Mouse (Mus musculus) heart, embryonic 15.5 days (tissue): ENCODE measurements around the gene Triml1. TPM values are rescaled to one million over a fixed set of nuclear protein-coding genes. Genes with fewer than 3 reads are reported as not detected.
A peak's percentile ranks its signal among the peaks of the same experiment; 100 is the strongest.

Experiments
- ATAC-seq: fragments of 200-750 bp; cut with Nextera tagmentation; replicated peaks from 2 replicates; pipeline ENCODE4 v1.8.0; 2017; ENCODE audit warnings: low read depth, moderate TSS enrichment; ENCODE audit not compliant: insufficient number of reproducible peaks, insufficient read depth, low FRiP score
- H3K27ac ChIP-seq: fragments of 300-500 bp; sonication (generic); 2 replicates; pipeline ENCODE4 v1.5.1; 2015; ENCODE audit warnings: mild to moderate bottlenecking, inconsistent platforms
- H3K27me3 ChIP-seq: fragments of 300-500 bp; sonication (generic); 2 replicates; pipeline ENCODE4 v1.6.1; 2015; ENCODE audit warnings: inconsistent platforms
- H3K36me3 ChIP-seq: fragments of 300-500 bp; sonication (generic); 2 replicates; pipeline ENCODE4 v1.6.1; 2015; ENCODE audit warnings: mild to moderate bottlenecking, inconsistent platforms
- H3K4me1 ChIP-seq: fragments of 300-500 bp; sonication (generic); replicated peaks from 2 replicates; pipeline ENCODE4 v1.6.1; 2015; ENCODE audit warnings: inconsistent platforms
- H3K4me2 ChIP-seq: fragments of 300-500 bp; sonication (generic); 2 replicates; pipeline ENCODE4 v1.6.1; 2015; ENCODE audit warnings: inconsistent platforms, mild to moderate bottlenecking, moderate library complexity
- H3K4me3 ChIP-seq: fragments of 300-500 bp; sonication (generic); 2 replicates; pipeline ENCODE4 v1.5.1; 2015; ENCODE audit warnings: mild to moderate bottlenecking, inconsistent platforms
- H3K9ac ChIP-seq: fragments of 300-500 bp; sonication (generic); 2 replicates; pipeline ENCODE4 v1.6.1; 2015; ENCODE audit warnings: mild to moderate bottlenecking, inconsistent platforms
- H3K9me3 ChIP-seq: fragments of 300-500 bp; sonication (generic); replicated peaks from 2 replicates; pipeline ENCODE4 v1.6.1; 2016; ENCODE audit warnings: inconsistent platforms
- WGBS: fragments of 180-500 bp; shearing (Covaris S2); methylation state at CpG from one replicate; pipeline ENCODE4 v1.1.7; 2015; ENCODE audit warnings: mixed read lengths; 5-methylcytosine and 5-hydroxymethylcytosine counted together
- polyA plus RNA-seq: library from polyadenylated mRNA; unstranded; fragments of >200 nt; fragmentation: Nextera tagmentation; extraction: Ambion mirVana; gene quantifications from 2 replicates; pipeline ENCODE4 v1.2.1, GENCODE M21; 2015

Triml1 gene
- not detected in 2 replicates for polyA plus RNA-seq

GRCm38 (mm10) chr8:43141386-43141785 is at the start of gene Triml1:
TSS of gene Triml1 (minus strand) at chr8:43141486.
- ATAC-seq = no peak
- WGBS = 76% methylated on average over 2 of the region's 2 CpGs

GRCm38 (mm10) chr8:43182281-43182680 is 41.0 kb upstream of the Triml1 start:
- no peak overlapping the region for H3K4me3 ChIP-seq
- H3K4me1 ChIP-seq = no peaks in the 10 kb centered on the region
- no peak overlapping the region for H3K4me2 ChIP-seq
- no peaks in the 10 kb centered on the region for H3K27me3 ChIP-seq
- H3K36me3 ChIP-seq = no peaks in the 10 kb centered on the region
- no peak overlapping the region for H3K27ac ChIP-seq
- H3K9me3 ChIP-seq = no peaks in the 10 kb centered on the region
- WGBS = 86% methylated on average over 2 of the region's 2 CpGs
- no peak overlapping the region for H3K9ac ChIP-seq
- ATAC-seq = no peak

More at GRCm38 (mm10) chr8:43141386-43141785, at the start of gene Triml1:
- no peak within 1 kb of the TSS for H3K27ac ChIP-seq
- H3K9ac ChIP-seq = no peak within 1 kb of the TSS
- no peaks in the 10 kb centered on the region for H3K4me1 ChIP-seq
- H3K36me3 ChIP-seq = no peaks in the 10 kb centered on the region
- H3K27me3 ChIP-seq = no peaks in the 10 kb centered on the region
- no peaks in the 10 kb centered on the region for H3K9me3 ChIP-seq
- no peak within 1 kb of the TSS for H3K4me2 ChIP-seq
- no peak within 1 kb of the TSS for H3K4me3 ChIP-seq

- H3K27ac ChIP-seq = no peak within 1 kb of the TSS
- WGBS = 93% methylated on average over 13 of the region's 13 CpGs
Measured at GRCm38 (mm10) chr8:43180054-43180690, 38.9 kb upstream of the Triml1 start, which contains the start of gene Triml2. TSS of gene Triml2 (plus strand) at chr8:43180541.

GRCm38 (mm10) chr8:43179189-43179588 is 37.9 kb upstream of the Triml1 start:
- Histone ChIP-seq H3K27ac (no peak overlapping the region), H3K4me3 (no peak overlapping the region), H3K4me1 (no peaks in the 10 kb centered on the region), H3K9ac (no peak overlapping the region), H3K4me2 (no peak overlapping the region), H3K9me3 (no peaks in the 10 kb centered on the region), H3K36me3 (no peaks in the 10 kb centered on the region), H3K27me3 (no peaks in the 10 kb centered on the region)
- ATAC-seq = peak; percentile 60; the same call in 1 of the 2 replicates
- 24% methylated on average over 4 of the region's 4 CpGs for WGBS

More at GRCm38 (mm10) chr8:43180054-43180690, 38.9 kb upstream of the Triml1 start, which contains the start of gene Triml2:
- Histone ChIP-seq H3K4me2 (no peak within 1 kb of the TSS), H3K4me3 (no peak within 1 kb of the TSS), H3K27me3 (no peaks in the 10 kb centered on the region), H3K4me1 (no peaks in the 10 kb centered on the region), H3K36me3 (no peaks in the 10 kb centered on the region), H3K9ac (no peak within 1 kb of the TSS), H3K9me3 (no peaks in the 10 kb centered on the region)
- no peak for ATAC-seq

GRCm38 (mm10) chr8:43178263-43178662 is 37.0 kb upstream of the Triml1 start:
- no peak for ATAC-seq

GRCm38 (mm10) chr8:43176766-43177486 is 35.6 kb upstream of the Triml1 start:
- no peaks in the 10 kb centered on the region for H3K4me1 ChIP-seq
- 87% methylated on average over 6 of the region's 6 CpGs for WGBS
- no peaks in the 10 kb centered on the region for H3K36me3 ChIP-seq

More at GRCm38 (mm10) chr8:43178263-43178662, 37.0 kb upstream of the Triml1 start:
- Histone ChIP-seq H3K36me3 (no peaks in the 10 kb centered on the region), H3K4me1 (no peaks in the 10 kb centered on the region), H3K9ac (no peak overlapping the region), H3K4me3 (no peak overlapping the region), H3K4me2 (no peak overlapping the region), H3K9me3 (no peaks in the 10 kb centered on the region), H3K27ac (no peak overlapping the region), H3K27me3 (no peaks in the 10 kb centered on the region)
- 57% methylated on average over 3 of the region's 3 CpGs for WGBS

GRCm38 (mm10) chr8:43169249-43169755 is 28.0 kb upstream of the Triml1 start:
- Histone ChIP-seq H3K9me3 (no peaks in the 10 kb centered on the region), H3K9ac (no peak overlapping the region), H3K27ac (no peak overlapping the region), H3K36me3 (no peaks in the 10 kb centered on the region), H3K4me2 (no peak overlapping the region), H3K4me3 (no peak overlapping the region), H3K4me1 (no peaks in the 10 kb centered on the region), H3K27me3 (no peaks in the 10 kb centered on the region)
- ATAC-seq = no peak
- 77% methylated on average over 6 of the region's 6 CpGs for WGBS

More at GRCm38 (mm10) chr8:43176766-43177486, 35.6 kb upstream of the Triml1 start:
- Histone ChIP-seq H3K4me2 (no peak overlapping the region), H3K27me3 (no peaks in the 10 kb centered on the region), H3K9ac (no peak overlapping the region), H3K4me3 (no peak overlapping the region), H3K27ac (no peak overlapping the region), H3K9me3 (no peaks in the 10 kb centered on the region)
- ATAC-seq = no peak

- H3K36me3 ChIP-seq = no peaks in the 10 kb centered on the region
- H3K27me3 ChIP-seq = no peaks in the 10 kb centered on the region
- no peak for ATAC-seq
- whole genome bisulfite sequencing = 87% methylated on average over 4 of the region's 4 CpGs
- no peaks in the 10 kb centered on the region for H3K9me3 ChIP-seq
- H3K4me3 ChIP-seq = no peak overlapping the region
- no peaks in the 10 kb centered on the region for H3K4me1 ChIP-seq
- H3K4me2 ChIP-seq = no peak overlapping the region
- H3K9ac ChIP-seq = no peak overlapping the region
- H3K27ac ChIP-seq = no peak overlapping the region
Measured at GRCm38 (mm10) chr8:43168083-43168482, 26.8 kb upstream of the Triml1 start.

- Histone ChIP-seq H3K9ac (no peak overlapping the region), H3K27ac (no peak overlapping the region), H3K9me3 (no peaks in the 10 kb centered on the region), H3K4me2 (no peak overlapping the region), H3K4me1 (no peaks in the 10 kb centered on the region), H3K4me3 (no peak overlapping the region), H3K36me3 (no peaks in the 10 kb centered on the region), H3K27me3 (no peaks in the 10 kb centered on the region)
- ATAC-seq = no peak
- 74% methylated on average over 3 of the region's 3 CpGs for WGBS
Measured at GRCm38 (mm10) chr8:43164453-43164852, 23.2 kb upstream of the Triml1 start.

GRCm38 (mm10) chr8:43163255-43163654 is 22.0 kb upstream of the Triml1 start:
- Histone ChIP-seq H3K27me3 (no peaks in the 10 kb centered on the region), H3K9ac (no peak overlapping the region), H3K27ac (no peak overlapping the region), H3K9me3 (no peaks in the 10 kb centered on the region), H3K4me2 (no peak overlapping the region), H3K4me3 (no peak overlapping the region), H3K4me1 (no peaks in the 10 kb centered on the region), H3K36me3 (no peaks in the 10 kb centered on the region)
- no peak for ATAC-seq
- 79% methylated on average over 11 of the region's 11 CpGs for WGBS

- 84% methylated on average over 9 of the region's 9 CpGs for WGBS
- Histone ChIP-seq H3K4me1 (no peaks in the 10 kb centered on the region), H3K4me3 (no peak overlapping the region), H3K9me3 (no peaks in the 10 kb centered on the region), H3K27me3 (no peaks in the 10 kb centered on the region), H3K9ac (no peak overlapping the region), H3K36me3 (no peaks in the 10 kb centered on the region), H3K4me2 (no peak overlapping the region), H3K27ac (no peak overlapping the region)
- no peak for ATAC-seq
Measured at GRCm38 (mm10) chr8:43149307-43149706, 8.0 kb upstream of the Triml1 start.
